Mouse (Mus musculus) small intestine, adult 2 months (tissue): ENCODE results near the gene Ptprn2. TPM values are rescaled to one million over a fixed set of nuclear protein-coding genes. Genes with fewer than 3 reads are reported as not detected.

Experiments
- H3K27ac ChIP-seq: fragments of 200-500 bp; 2 replicates; pipeline ENCODE4 v1.5.1; 2012; ENCODE audit warnings: low read depth, low read length, control low read depth, inconsistent platforms; ENCODE audit not compliant: insufficient read depth
- H3K27me3 ChIP-seq: fragments of 200-500 bp; 2 replicates; pipeline ENCODE4 v1.6.1; 2012; ENCODE audit warnings: mild to moderate bottlenecking, moderate library complexity, low read length, inconsistent platforms; ENCODE audit not compliant: control insufficient read depth, insufficient read depth
- H3K36me3 ChIP-seq: fragments of 200-500 bp; 2 replicates; pipeline ENCODE4 v1.6.1; 2012; ENCODE audit warnings: mild to moderate bottlenecking, low read length, control low read depth, inconsistent platforms; ENCODE audit not compliant: control insufficient read depth, insufficient read depth
- H3K4me1 ChIP-seq: fragments of 200-500 bp; 2 replicates; pipeline ENCODE4 v1.6.1; 2012; ENCODE audit warnings: low read length, inconsistent platforms, mixed read lengths; ENCODE audit not compliant: control insufficient read depth, insufficient read depth, insufficient read length
- H3K4me3 ChIP-seq: fragments of 200-500 bp; 2 replicates; pipeline ENCODE4 v1.5.1; 2012; ENCODE audit warnings: low read depth, mild to moderate bottlenecking, control low read depth, inconsistent platforms, low read length, moderate library complexity
- CTCF ChIP-seq: fragments of 200-500 bp; IDR thresholded peaks from 2 replicates; pipeline ENCODE4 v1.5.1; 2012; ENCODE audit warnings: low read depth, mild to moderate bottlenecking, control low read depth, inconsistent platforms, low read length, moderate library complexity, mixed read lengths; ENCODE audit not compliant: insufficient replicate concordance, insufficient read length; ENCODE audit errors: extremely low read depth
- POLR2A ChIP-seq: fragments of 200-500 bp; IDR thresholded peaks from 2 replicates; pipeline ENCODE4 v1.6.1; 2012; ENCODE audit warnings: low read depth, mild to moderate bottlenecking, control low read depth, inconsistent platforms, low read length, moderate library complexity
- WGBS: fragments of 180-500 bp; shearing (Covaris S2); methylation state at CpG from one replicate; pipeline ENCODE4 v1.1.7; 2018; 5-methylcytosine and 5-hydroxymethylcytosine counted together
- polyA plus RNA-seq: library from polyadenylated mRNA; depleted of rRNA; stranded (reverse); fragments of >200 nt; gene quantifications from 2 replicates; pipeline ENCODE4 v1.2.3, GENCODE M21; 2012

The Ptprn2 gene
- polyA plus RNA-seq, 1 experiment, result 11.6 TPM

- 76% methylated on average over 1 of the region's 1 CpGs for WGBS
- TF ChIP-seq POLR2A (no peak), CTCF (no peak)
Measured at GRCm38 (mm10) chr12:116780419-116780818, 294.9 kb downstream of the Ptprn2 start.

GRCm38 (mm10) chr12:116785731-116786130, 300.2 kb downstream of the Ptprn2 start:
- no peak overlapping the region for H3K27ac ChIP-seq
- H3K4me3 ChIP-seq, result no peak overlapping the region
- no peaks in the 10 kb centered on the region for H3K4me1 ChIP-seq
- no peaks in the 10 kb centered on the region for H3K36me3 ChIP-seq
- no peaks in the 10 kb centered on the region for H3K27me3 ChIP-seq
- TF ChIP-seq CTCF, result no peak
- TF ChIP-seq POLR2A, result no peak
- 78% methylated on average over 3 of the region's 3 CpGs for WGBS

More at GRCm38 (mm10) chr12:116780419-116780818, 294.9 kb downstream of the Ptprn2 start:
- no peaks in the 10 kb centered on the region for H3K4me1 ChIP-seq
- H3K36me3 ChIP-seq, result no peaks in the 10 kb centered on the region
- no peaks in the 10 kb centered on the region for H3K27me3 ChIP-seq
- no peak overlapping the region for H3K4me3 ChIP-seq
- no peak overlapping the region for H3K27ac ChIP-seq

GRCm38 (mm10) chr12:116788346-116788745, 302.8 kb downstream of the Ptprn2 start:
- H3K36me3 ChIP-seq, result no peaks in the 10 kb centered on the region
- H3K4me1 ChIP-seq, result no peaks in the 10 kb centered on the region
- no peak overlapping the region for H3K4me3 ChIP-seq
- no peaks in the 10 kb centered on the region for H3K27me3 ChIP-seq
- 69% methylated on average over 3 of the region's 3 CpGs for WGBS
- TF ChIP-seq POLR2A (no peak), CTCF (no peak)
- H3K27ac ChIP-seq, result no peak overlapping the region

- Histone ChIP-seq H3K36me3 (no peaks in the 10 kb centered on the region), H3K4me3 (no peak overlapping the region), H3K4me1 (no peaks in the 10 kb centered on the region), H3K27me3 (no peaks in the 10 kb centered on the region), H3K27ac (no peak overlapping the region)
- 84% methylated on average over 5 of the region's 5 CpGs for WGBS
- no peak for TF ChIP-seq POLR2A
- TF ChIP-seq CTCF, result no peak
Measured at GRCm38 (mm10) chr12:116803331-116803730, 317.8 kb downstream of the Ptprn2 start.

GRCm38 (mm10) chr12:116804712-116805111, 319.2 kb downstream of the Ptprn2 start:
- no peak for TF ChIP-seq POLR2A
- TF ChIP-seq CTCF, result no peak
- no peaks in the 10 kb centered on the region for H3K27me3 ChIP-seq
- WGBS, result 58% methylated on average over 2 of the region's 2 CpGs
- H3K4me3 ChIP-seq, result no peak overlapping the region
- no peak overlapping the region for H3K27ac ChIP-seq
- H3K4me1 ChIP-seq, result no peaks in the 10 kb centered on the region
- no peaks in the 10 kb centered on the region for H3K36me3 ChIP-seq

GRCm38 (mm10) chr12:116805129-116805809, 319.7 kb downstream of the Ptprn2 start:
- H3K36me3 ChIP-seq, result no peaks in the 10 kb centered on the region
- TF ChIP-seq CTCF, result no peak
- H3K27me3 ChIP-seq, result no peaks in the 10 kb centered on the region
- H3K4me1 ChIP-seq, result no peaks in the 10 kb centered on the region
- 41% methylated on average over 2 of the region's 2 CpGs for WGBS
- no peak overlapping the region for H3K4me3 ChIP-seq
- H3K27ac ChIP-seq, result no peak overlapping the region

GRCm38 (mm10) chr12:116806089-116806488, 320.6 kb downstream of the Ptprn2 start:
- H3K27me3 ChIP-seq, result no peaks in the 10 kb centered on the region
- H3K4me1 ChIP-seq, result no peaks in the 10 kb centered on the region
- no peaks in the 10 kb centered on the region for H3K36me3 ChIP-seq
- H3K4me3 ChIP-seq, result no peak overlapping the region
- no peak for TF ChIP-seq CTCF
- no peak for TF ChIP-seq POLR2A
- no peak overlapping the region for H3K27ac ChIP-seq
- 76% methylated on average over 2 of the region's 2 CpGs for WGBS

- Histone ChIP-seq H3K36me3 (no peaks in the 10 kb centered on the region), H3K27me3 (no peaks in the 10 kb centered on the region), H3K4me1 (no peaks in the 10 kb centered on the region), H3K4me3 (no peak overlapping the region), H3K27ac (no peak overlapping the region)
- TF ChIP-seq CTCF (no peak), POLR2A (no peak)
- 79% methylated on average over 5 of the region's 5 CpGs for WGBS
Measured at GRCm38 (mm10) chr12:116813012-116813411, 327.5 kb downstream of the Ptprn2 start.
